9 mouse cellular contexts compared by ENCODE assay signal in the genomic region with DNA sequence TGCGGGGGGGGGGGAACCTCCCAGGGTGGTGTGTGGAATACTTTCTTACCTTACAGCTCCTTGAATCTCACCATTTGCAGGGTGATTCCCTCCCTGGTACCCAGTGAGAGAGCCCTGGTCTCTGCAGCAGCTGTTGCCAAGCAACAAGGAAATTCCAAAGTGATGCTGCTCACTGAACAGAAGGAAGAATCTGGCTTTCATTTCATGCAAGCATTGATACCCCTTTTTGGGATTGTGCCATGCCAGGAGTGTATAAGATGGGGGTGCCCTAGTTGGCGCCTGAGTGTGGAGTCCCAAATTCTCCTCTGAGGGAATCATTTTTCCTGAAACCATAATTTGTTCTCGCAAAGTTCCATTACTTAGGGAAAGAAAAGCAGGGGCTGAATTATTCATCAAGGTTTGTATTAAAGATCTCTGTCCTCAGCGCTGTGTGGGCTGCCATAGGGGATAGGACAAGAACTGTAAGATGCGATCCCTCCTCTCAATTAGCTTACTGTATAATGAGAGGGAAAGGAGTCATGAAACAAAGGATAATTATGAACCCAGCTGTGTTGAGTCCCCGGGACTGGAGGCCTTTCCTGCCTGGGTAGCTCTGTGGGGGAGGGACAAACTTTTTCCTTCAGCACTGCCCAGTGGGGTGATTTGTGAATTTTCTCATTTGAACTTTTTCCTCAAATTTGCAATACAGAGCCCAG.
DNase-seq lines count a peak whose midpoint lies in the region; ATAC-seq lines count a peak whose summit lies in the region.
"Had no signal": no experiment of that assay in that cellular context is flagged by ENCODE, and none has a peak within 500 bp of the region (broad histone marks: within the 10 kb centered on the region; RNA-seq: fewer than 3 reads in every experiment).

No protein-coding gene starts in this region.

- no peak overlapping the region for H3K27ac ChIP-seq in embryonic facial prominence, embryonic 11.5 days (replicated peaks; ENCODE audit: low read depth, low read length)
- H3K27ac ChIP-seq in embryonic facial prominence, embryonic 10.5 days (replicated peaks): no peak overlapping the region
- H3K27ac ChIP-seq: liver, embryonic 12.5 days had no signal

- ATAC-seq in embryonic facial prominence, embryonic 11.5 days (replicated peaks; ENCODE audit: insufficient number of reproducible peaks, low FRiP score, low TSS enrichment, low read depth): no peak
- ATAC-seq in cerebellum, adult (ENCODE audit: insufficient number of reproducible peaks, low FRiP score, low TSS enrichment): no peak
- ATAC-seq: liver, embryonic 12.5 days had no signal

- DNase-seq in embryonic facial prominence, embryonic 11.5 days (ENCODE audit: low spot score): peak; percentile 11
- DNase-seq in embryonic facial prominence, embryonic 10.5 days (ENCODE audit: low spot score): no peak
- peak; percentile 36 to 55 for DNase-seq in frontal cortex, postnatal 10 days (ENCODE audit: low spot score in 2 of 2)
- peak; percentile 28 for DNase-seq in left cerebral cortex, adult 11 months (ENCODE audit: low spot score)
- DNase-seq in retina, postnatal 1 day: peak; percentile 72
- no peak for DNase-seq in c-Kit-positive CD71-positive TER-119-positive erythroid progenitor cells, embryonic 14.5 days (ENCODE audit: low spot score)
- no peak for DNase-seq in thymus, postnatal 4 days

- H3K4me2 ChIP-seq in embryonic facial prominence, embryonic 11.5 days (ENCODE audit: low read depth, low read length): no peak overlapping the region
- H3K4me2 ChIP-seq: liver, embryonic 12.5 days had no signal

- no peaks in the 10 kb centered on the region for H3K9me3 ChIP-seq in embryonic facial prominence, embryonic 11.5 days (replicated peaks; ENCODE audit: control insufficient read depth, low read length)
- H3K9me3 ChIP-seq in embryonic facial prominence, embryonic 10.5 days: no peaks in the 10 kb centered on the region
- H3K9me3 ChIP-seq: liver, embryonic 12.5 days had no signal

- H3K27me3 ChIP-seq in embryonic facial prominence, embryonic 11.5 days (ENCODE audit: control insufficient read depth, insufficient read depth, low read length): no peaks in the 10 kb centered on the region
- no peaks in the 10 kb centered on the region for H3K27me3 ChIP-seq in embryonic facial prominence, embryonic 10.5 days (replicated peaks; ENCODE audit: low read depth, poor library complexity, severe bottlenecking)
- H3K27me3 ChIP-seq: liver, embryonic 12.5 days had no signal

- no peaks in the 10 kb centered on the region for H3K4me1 ChIP-seq in embryonic facial prominence, embryonic 11.5 days (ENCODE audit: control insufficient read depth, insufficient read depth, low read length)
- no peaks in the 10 kb centered on the region for H3K4me1 ChIP-seq in embryonic facial prominence, embryonic 10.5 days
- H3K4me1 ChIP-seq: liver, embryonic 12.5 days had no signal

- H3K9ac ChIP-seq in embryonic facial prominence, embryonic 11.5 days (replicated peaks; ENCODE audit: low read length): no peak overlapping the region
- H3K9ac ChIP-seq: liver, embryonic 12.5 days had no signal

- no peak overlapping the region for H3K4me3 ChIP-seq in embryonic facial prominence, embryonic 11.5 days (ENCODE audit: low read depth, low read length)
- H3K4me3 ChIP-seq in embryonic facial prominence, embryonic 10.5 days: no peak overlapping the region
- H3K4me3 ChIP-seq: liver, embryonic 12.5 days had no signal

- peaks cover 3% of the 10 kb centered on the region; the same call in 1 of the 2 replicates for H3K36me3 ChIP-seq in embryonic facial prominence, embryonic 11.5 days (replicated peaks; ENCODE audit: control insufficient read depth, insufficient read depth, low read depth, low read length)
- peaks cover 89% of the 10 kb centered on the region for H3K36me3 ChIP-seq in embryonic facial prominence, embryonic 10.5 days (replicated peaks)

- WGBS in embryonic facial prominence, embryonic 11.5 days: 83% methylated on average over 6 of the region's 6 CpGs
- 84% methylated on average over 6 of the region's 6 CpGs for WGBS in embryonic facial prominence, embryonic 10.5 days

Comparison
In these comparisons a context has a peak if more than half of its experiments do, and no peak if none do; other contexts are left out.
1. DNase-seq: peak in embryonic facial prominence, embryonic 11.5 days (single experiment), frontal cortex, postnatal 10 days (2 of 2), left cerebral cortex, adult 11 months (single experiment) and retina, postnatal 1 day (single experiment); none in embryonic facial prominence, embryonic 10.5 days (single experiment), c-Kit-positive CD71-positive TER-119-positive erythroid progenitor cells, embryonic 14.5 days (single experiment) and thymus, postnatal 4 days (single experiment).